12 mouse cellular contexts compared by ENCODE assay signal in the genomic region with DNA sequence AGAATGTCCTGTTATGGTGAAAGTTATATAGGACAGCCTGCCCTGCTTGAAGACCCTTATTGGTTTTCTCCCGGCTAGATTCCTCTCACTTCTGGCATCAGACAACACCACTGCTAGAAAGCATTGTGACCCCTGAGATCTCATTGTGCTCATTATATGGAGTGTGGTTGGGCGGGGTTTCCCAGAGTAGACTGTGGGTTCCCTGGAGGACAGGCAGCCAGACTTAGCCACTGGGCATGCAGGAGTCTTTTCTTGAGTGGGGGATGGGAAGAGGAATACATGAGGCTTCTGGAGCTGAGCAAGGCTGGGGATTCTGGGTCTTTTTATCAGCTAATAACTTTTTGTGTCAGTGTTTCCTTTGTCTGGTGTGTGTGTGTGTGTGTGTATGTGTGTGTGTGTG.
DNase-seq lines count a peak whose midpoint lies in the region; ATAC-seq lines count a peak whose summit lies in the region.
"Had no signal": no experiment of that assay in that cellular context is flagged by ENCODE, and none has a peak within 500 bp of the region (broad histone marks: within the 10 kb centered on the region; RNA-seq: fewer than 3 reads in every experiment).

No protein-coding gene starts in this region.

- no peaks in the 10 kb centered on the region for H3K27me3 ChIP-seq in hindbrain, embryonic 12.5 days
- H3K27me3 ChIP-seq in midbrain, embryonic 14.5 days (ENCODE audit: control insufficient read depth, insufficient read depth, low read length), result no peaks in the 10 kb centered on the region
- H3K27me3 ChIP-seq: CH12.LX; lung, embryonic 15.5 days had no signal

- H3K27ac ChIP-seq in hindbrain, embryonic 12.5 days, result no peak overlapping the region
- H3K27ac ChIP-seq in midbrain, embryonic 14.5 days (replicated peaks; ENCODE audit: low read depth, low read length), result 0 out of 2 replicates have a peak overlapping the region, but pooled peaks have one; percentile 16
- H3K27ac ChIP-seq: lung, embryonic 15.5 days had no signal

- H3K9me3 ChIP-seq in hindbrain, embryonic 12.5 days (replicated peaks), result no peaks in the 10 kb centered on the region
- no peaks in the 10 kb centered on the region for H3K9me3 ChIP-seq in midbrain, embryonic 14.5 days (ENCODE audit: control insufficient read depth, low read length)
- H3K9me3 ChIP-seq: lung, embryonic 15.5 days had no signal

- H3K4me1 ChIP-seq in hindbrain, embryonic 12.5 days, result peaks cover 20% of the 10 kb centered on the region
- peaks cover 15% of the 10 kb centered on the region for H3K4me1 ChIP-seq in midbrain, embryonic 14.5 days (ENCODE audit: control insufficient read depth, insufficient read depth, low read length)
- H3K4me1 ChIP-seq: lung, embryonic 15.5 days had no signal

- 26% methylated on average over 2 of the region's 2 CpGs for WGBS in hindbrain, embryonic 12.5 days
- WGBS in midbrain, embryonic 14.5 days, result 9% methylated on average over 2 of the region's 2 CpGs

- H3K4me2 ChIP-seq in hindbrain, embryonic 12.5 days (replicated peaks), result no peak overlapping the region
- no peak overlapping the region for H3K4me2 ChIP-seq in midbrain, embryonic 14.5 days (ENCODE audit: low read length)
- H3K4me2 ChIP-seq: lung, embryonic 15.5 days had no signal

- no peak overlapping the region for H3K4me3 ChIP-seq in hindbrain, embryonic 12.5 days
- no peak overlapping the region for H3K4me3 ChIP-seq in midbrain, embryonic 14.5 days (replicated peaks; ENCODE audit: low read depth, low read length)
- H3K4me3 ChIP-seq: lung, embryonic 15.5 days had no signal

- no peak overlapping the region for H3K9ac ChIP-seq in hindbrain, embryonic 12.5 days
- H3K9ac ChIP-seq in midbrain, embryonic 14.5 days (replicated peaks; ENCODE audit: low read length), result no peak overlapping the region
- H3K9ac ChIP-seq: lung, embryonic 15.5 days had no signal

- no peaks in the 10 kb centered on the region for H3K36me3 ChIP-seq in hindbrain, embryonic 12.5 days
- H3K36me3 ChIP-seq in midbrain, embryonic 14.5 days (ENCODE audit: control insufficient read depth, insufficient read depth, low read length), result no peaks in the 10 kb centered on the region
- H3K36me3 ChIP-seq: lung, embryonic 15.5 days had no signal

- peak; percentile 7 for DNase-seq in NIH3T3 (ENCODE audit: low read depth)
- DNase-seq in embryo, embryonic 11 days, result peak; percentile 65
- peak; percentile 80 for DNase-seq in midbrain, embryonic 14.5 days
- DNase-seq in spleen, postnatal 14 days (ENCODE audit: low spot score in 2 of 2), result no peak
- DNase-seq in cerebellum, postnatal 10 days, result no peak
- DNase-seq in layer of hippocampus, postnatal 25 days (ENCODE audit: extremely low spot score in 1 of 2, low spot score in 1 of 2), result no peak
- DNase-seq in kidney, postnatal 36 days, result no peak
- DNase-seq: cerebellum, postnatal 36 days; spleen, adult 18-20 months had no signal

- peak; percentile 78 for ATAC-seq in hindbrain, embryonic 12.5 days (ENCODE audit: low FRiP score)
- peak; percentile 63; the same call in 1 of the 2 replicates for ATAC-seq in midbrain, embryonic 14.5 days (ENCODE audit: low FRiP score, low TSS enrichment)

Comparison
In these comparisons a context has a peak if more than half of its experiments do, and no peak if none do; other contexts are left out.
1. DNase-seq: peak in NIH3T3 (single experiment), embryo, embryonic 11 days (single experiment) and midbrain, embryonic 14.5 days (single experiment); none in spleen, postnatal 14 days (0 of 2), cerebellum, postnatal 10 days (0 of 2), layer of hippocampus, postnatal 25 days (0 of 2) and kidney, postnatal 36 days (0 of 2).